Mouse (Mus musculus): ENCODE data around the gene Cpsf7. TPM values are rescaled to one million over a fixed set of nuclear protein-coding genes. Genes with fewer than 3 reads are reported as not detected.

Gene Cpsf7
- polyA plus RNA-seq, 1 experiment from 2014 or later, result 17.7 TPM

- TF ChIP-seq CTCF (IDR thresholded peaks at IDR 0.05; ENCODE audit: low read depth), result no peak
- ATAC-seq, result no peak
- H3K27me3 ChIP-seq (replicated peaks; ENCODE audit: control insufficient read depth, insufficient read depth, low read length), result no peaks in the 10 kb centered on the region
- no peaks in the 10 kb centered on the region for H3K4me1 ChIP-seq (replicated peaks; ENCODE audit: control insufficient read depth, insufficient read depth, low read length)
- no peak overlapping the region for H3K4me3 ChIP-seq (ENCODE audit: low read depth, low read length)
- H3K36me3 ChIP-seq (ENCODE audit: control insufficient read depth, insufficient read depth), result peaks cover 62% of the 10 kb centered on the region
- H3K9me3 ChIP-seq (ENCODE audit: control insufficient read depth), result no peaks in the 10 kb centered on the region
- 85% methylated on average over 6 of the region's 6 CpGs for WGBS
- H3K27ac ChIP-seq (ENCODE audit: low read depth, low read length), result no peak overlapping the region
- no peak overlapping the region for H3K9ac ChIP-seq (ENCODE audit: low read depth, low read length)
- no peak overlapping the region for H3K4me2 ChIP-seq (replicated peaks; ENCODE audit: low read depth)
These were observed 66.8 kb downstream of the Cpsf7 start for GRCm38 (mm10) chr19:10591659-10592377.

Other genes with a start within 250 kb of the Cpsf7 start
- gene Dagla, start 220.4 kb upstream of the Cpsf7 start, polyA plus RNA-seq (2015; fragmentation: Nextera tagmentation; extraction: Ambion mirVana), result 1.3 TPM in 2 replicates
- 1.9 TPM in 2 replicates for gene Syt7, start 136.2 kb upstream of the Cpsf7 start, polyA plus RNA-seq (2015; fragmentation: Nextera tagmentation; extraction: Ambion mirVana)
- 12.5 and 14.3 TPM in 2 replicates for gene Lrrc10b, start 67.8 kb upstream of the Cpsf7 start, polyA plus RNA-seq (2015; fragmentation: Nextera tagmentation; extraction: Ambion mirVana)
- gene Ppp1r32, start 42.3 kb upstream of the Cpsf7 start, polyA plus RNA-seq (2015; fragmentation: Nextera tagmentation; extraction: Ambion mirVana), result 26.1 and 27.8 TPM in 2 replicates
- 42.5 and 46.3 TPM in 2 replicates for gene Sdhaf2, start 876 bp downstream of the Cpsf7 start, polyA plus RNA-seq (2015; fragmentation: Nextera tagmentation; extraction: Ambion mirVana)
- 11.0 and 12.2 TPM in 2 replicates for gene Tmem216, start 31.0 kb downstream of the Cpsf7 start, polyA plus RNA-seq (2015; fragmentation: Nextera tagmentation; extraction: Ambion mirVana)
- gene Cyb561a3, start 51.9 kb downstream of the Cpsf7 start, polyA plus RNA-seq (2015; fragmentation: Nextera tagmentation; extraction: Ambion mirVana), result 23.2 and 24.3 TPM in 2 replicates
- 10.7 and 10.8 TPM in 2 replicates for gene Tmem138, start 52.1 kb downstream of the Cpsf7 start, polyA plus RNA-seq (2015; fragmentation: Nextera tagmentation; extraction: Ambion mirVana)
- 97.9 and 100 TPM in 2 replicates for gene Ddb1, start 80.1 kb downstream of the Cpsf7 start, polyA plus RNA-seq (2015; fragmentation: Nextera tagmentation; extraction: Ambion mirVana)
- gene Tkfc, start 80.4 kb downstream of the Cpsf7 start, polyA plus RNA-seq (2015; fragmentation: Nextera tagmentation; extraction: Ambion mirVana), result 76.4 and 83.9 TPM in 2 replicates
- 7.1 and 8.4 TPM in 2 replicates for gene Vwce, start 108.9 kb downstream of the Cpsf7 start, polyA plus RNA-seq (2015; fragmentation: Nextera tagmentation; extraction: Ambion mirVana)
- 5.0 and 24.6 TPM in 2 replicates for gene Pga5, start 152.8 kb downstream of the Cpsf7 start, polyA plus RNA-seq (2015; fragmentation: Nextera tagmentation; extraction: Ambion mirVana)
- 31.3 and 32.2 TPM in 2 replicates for gene Vps37c, start 163.5 kb downstream of the Cpsf7 start, polyA plus RNA-seq (2015; fragmentation: Nextera tagmentation; extraction: Ambion mirVana)
- 0.12 and 0.18 TPM in 2 replicates for gene Cd5, start 213.7 kb downstream of the Cpsf7 start, polyA plus RNA-seq (2015; fragmentation: Nextera tagmentation; extraction: Ambion mirVana)

All from intestine, postnatal 0 days (tissue).